Mouse (Mus musculus) intestine, postnatal 0 days (tissue): ENCODE data around the gene Smg7. TPM values are rescaled to one million over a fixed set of nuclear protein-coding genes. Genes with fewer than 3 reads are reported as not detected.

Source experiments
- ATAC-seq: fragments of 200-750 bp; cut with Nextera tagmentation; 2 replicates; pipeline ENCODE4 v1.8.0; 2017; ENCODE audit warnings: mild to moderate bottlenecking, moderate TSS enrichment, moderate library complexity
- H3K27ac ChIP-seq: fragments of 300-500 bp; sonication (generic); 2 replicates; pipeline ENCODE4 v1.5.1; 2014; ENCODE audit warnings: mild to moderate bottlenecking, low read depth, low read length, moderate library complexity
- H3K27me3 ChIP-seq: fragments of 300-500 bp; sonication (generic); replicated peaks from 2 replicates; pipeline ENCODE4 v1.6.1; 2014; ENCODE audit warnings: low read length, mixed read lengths; ENCODE audit not compliant: control insufficient read depth, insufficient read depth
- H3K36me3 ChIP-seq: fragments of 300-500 bp; sonication (generic); 2 replicates; pipeline ENCODE4 v1.6.1; 2014; ENCODE audit warnings: mild to moderate bottlenecking, moderate library complexity; ENCODE audit not compliant: control insufficient read depth, insufficient read depth
- H3K4me1 ChIP-seq: fragments of 300-500 bp; sonication (generic); replicated peaks from 2 replicates; pipeline ENCODE4 v1.6.1; 2014; ENCODE audit warnings: antibody characterized with exemption, low read length, mixed read lengths; ENCODE audit not compliant: control insufficient read depth, insufficient read depth
- H3K4me2 ChIP-seq: fragments of 300-500 bp; sonication (generic); replicated peaks from 2 replicates; pipeline ENCODE4 v1.6.1; 2014; ENCODE audit warnings: low read depth, mild to moderate bottlenecking, moderate library complexity
- H3K4me3 ChIP-seq: fragments of 300-500 bp; sonication (generic); 2 replicates; pipeline ENCODE4 v1.5.1; 2014; ENCODE audit warnings: low read depth, low read length
- H3K9ac ChIP-seq: fragments of 300-500 bp; sonication (generic); 2 replicates; pipeline ENCODE4 v1.6.1; 2014; ENCODE audit warnings: mild to moderate bottlenecking, low read depth, low read length
- H3K9me3 ChIP-seq: fragments of 300-500 bp; sonication (generic); 2 replicates; pipeline ENCODE4 v1.6.1; 2016; ENCODE audit warnings: mixed run types; ENCODE audit not compliant: control insufficient read depth
- CTCF ChIP-seq: sonication (generic); IDR thresholded peaks from 2 replicates; pipeline ENCODE4 v1.5.1; 2016; ENCODE audit warnings: low read depth, mild to moderate bottlenecking, control low read depth, antibody characterized with exemption, moderate library complexity
- WGBS: fragments of 180-500 bp; shearing (Covaris S2); extraction: QIAGEN DNeasy Blood & Tissue Kit; methylation state at CpG from one replicate; pipeline ENCODE4 v1.1.7; 2014; 5-methylcytosine and 5-hydroxymethylcytosine counted together
- polyA plus RNA-seq: library from polyadenylated mRNA; unstranded; fragments of >200 nt; fragmentation: Nextera tagmentation; extraction: Ambion mirVana; gene quantifications from 2 replicates; pipeline ENCODE4 v1.2.1, GENCODE M21; 2015

The Smg7 gene
- polyA plus RNA-seq, 1 experiment from 2014 or later, result 11.4 TPM

GRCm38 (mm10) chr1:152828168-152828567 is 74.3 kb downstream of the Smg7 start:
- H3K36me3 ChIP-seq, result no peaks in the 10 kb centered on the region; the same call in 1 of the 2 replicates
- H3K4me1 ChIP-seq, result no peaks in the 10 kb centered on the region
- no peak overlapping the region for H3K4me3 ChIP-seq
- no peak for ATAC-seq
- H3K9me3 ChIP-seq, result no peaks in the 10 kb centered on the region
- H3K27me3 ChIP-seq, result no peaks in the 10 kb centered on the region
- no peak overlapping the region for H3K27ac ChIP-seq
- no peak overlapping the region for H3K4me2 ChIP-seq
- TF ChIP-seq CTCF, result no peak
- no peak overlapping the region for H3K9ac ChIP-seq
- WGBS, result 87% methylated on average over 5 of the region's 5 CpGs

- Histone ChIP-seq H3K9ac (no peak overlapping the region), H3K27me3 (no peaks in the 10 kb centered on the region), H3K9me3 (no peaks in the 10 kb centered on the region), H3K4me3 (no peak overlapping the region), H3K4me1 (no peaks in the 10 kb centered on the region), H3K4me2 (no peak overlapping the region), H3K36me3 (no peaks in the 10 kb centered on the region; the same call in 1 of the 2 replicates), H3K27ac (no peak overlapping the region)
- no peak for ATAC-seq
- 75% methylated on average over 5 of the region's 5 CpGs for WGBS
- no peak for TF ChIP-seq CTCF
Measured at GRCm38 (mm10) chr1:152826446-152826845, 76.0 kb downstream of the Smg7 start.

- Histone ChIP-seq H3K4me1 (no peaks in the 10 kb centered on the region), H3K27ac (no peak overlapping the region), H3K36me3 (no peaks in the 10 kb centered on the region; the same call in 1 of the 2 replicates), H3K4me2 (no peak overlapping the region), H3K9me3 (no peaks in the 10 kb centered on the region), H3K9ac (no peak overlapping the region), H3K4me3 (no peak overlapping the region), H3K27me3 (no peaks in the 10 kb centered on the region)
- no peak for TF ChIP-seq CTCF
- ATAC-seq, result no peak
- WGBS, result 74% methylated on average over 9 of the region's 9 CpGs
Measured at GRCm38 (mm10) chr1:152824206-152824605, 78.2 kb downstream of the Smg7 start.

GRCm38 (mm10) chr1:152821746-152822145 is 80.7 kb downstream of the Smg7 start:
- Histone ChIP-seq H3K27ac (no peak overlapping the region), H3K9me3 (no peaks in the 10 kb centered on the region), H3K4me2 (no peak overlapping the region), H3K36me3 (no peaks in the 10 kb centered on the region; the same call in 1 of the 2 replicates), H3K27me3 (no peaks in the 10 kb centered on the region), H3K4me1 (no peaks in the 10 kb centered on the region), H3K9ac (no peak overlapping the region), H3K4me3 (no peak overlapping the region)
- 88% methylated on average over 4 of the region's 4 CpGs for WGBS
- TF ChIP-seq CTCF, result no peak
- no peak for ATAC-seq

- ATAC-seq, result no peak
- no peak overlapping the region for H3K4me2 ChIP-seq
- 81% methylated on average over 7 of the region's 7 CpGs for WGBS
- H3K9ac ChIP-seq, result no peak overlapping the region
- no peaks in the 10 kb centered on the region for H3K9me3 ChIP-seq
- no peaks in the 10 kb centered on the region; the same call in 1 of the 2 replicates for H3K36me3 ChIP-seq
- H3K4me1 ChIP-seq, result no peaks in the 10 kb centered on the region
- H3K27me3 ChIP-seq, result no peaks in the 10 kb centered on the region
- no peak overlapping the region for H3K27ac ChIP-seq
- no peak for TF ChIP-seq CTCF
- no peak overlapping the region for H3K4me3 ChIP-seq
Measured at GRCm38 (mm10) chr1:152820911-152821695, 81.3 kb downstream of the Smg7 start.

GRCm38 (mm10) chr1:152819558-152819957 is 82.9 kb downstream of the Smg7 start:
- Histone ChIP-seq H3K27ac (no peak overlapping the region), H3K4me3 (no peak overlapping the region), H3K9me3 (no peaks in the 10 kb centered on the region), H3K9ac (no peak overlapping the region), H3K27me3 (no peaks in the 10 kb centered on the region), H3K4me1 (no peaks in the 10 kb centered on the region; the same call in 1 of the 2 replicates), H3K4me2 (no peak overlapping the region), H3K36me3 (no peaks in the 10 kb centered on the region; the same call in 1 of the 2 replicates)
- no peak for TF ChIP-seq CTCF
- 85% methylated on average over 6 of the region's 6 CpGs for WGBS
- ATAC-seq, result no peak
